Mouse (Mus musculus) forebrain, embryonic 15.5 days (tissue): ENCODE measurements at regions not wholly inside any gene's neighbourhood (a gene's known extent, or its start where the extent isn't known, plus 50 kb on each side); places are given as distances from the start of the nearest gene placed in this dataset.

ENCODE experiments used
- ATAC-seq: fragments of 200-750 bp; cut with Nextera tagmentation; replicated peaks from 2 replicates; pipeline ENCODE4 v1.8.0; 2017; ENCODE audit warnings: mild to moderate bottlenecking, moderate TSS enrichment, moderate library complexity
- H3K27ac ChIP-seq: fragments of 300-500 bp; sonication (generic); replicated peaks from 2 replicates; pipeline ENCODE4 v1.5.1; 2015; ENCODE audit warnings: mild to moderate bottlenecking, inconsistent platforms
- H3K27me3 ChIP-seq: fragments of 300-500 bp; sonication (generic); 2 replicates; pipeline ENCODE4 v1.6.1; 2015; ENCODE audit warnings: inconsistent platforms
- H3K36me3 ChIP-seq: fragments of 300-500 bp; sonication (generic); 2 replicates; pipeline ENCODE4 v1.6.1; 2015; ENCODE audit warnings: mild to moderate bottlenecking, inconsistent platforms
- H3K4me1 ChIP-seq: fragments of 300-500 bp; sonication (generic); 2 replicates; pipeline ENCODE4 v1.6.1; 2015; ENCODE audit warnings: inconsistent platforms
- H3K4me2 ChIP-seq: fragments of 300-500 bp; sonication (generic); replicated peaks from 2 replicates; pipeline ENCODE4 v1.6.1; 2015; ENCODE audit warnings: mild to moderate bottlenecking, inconsistent platforms
- H3K4me3 ChIP-seq: fragments of 300-500 bp; sonication (generic); 2 replicates; pipeline ENCODE4 v1.5.1; 2015; ENCODE audit warnings: mild to moderate bottlenecking, inconsistent platforms
- H3K9ac ChIP-seq: fragments of 300-500 bp; sonication (generic); replicated peaks from 2 replicates; pipeline ENCODE4 v1.6.1; 2015; ENCODE audit warnings: mild to moderate bottlenecking, inconsistent platforms
- H3K9me3 ChIP-seq: fragments of 300-500 bp; sonication (generic); 2 replicates; pipeline ENCODE4 v1.6.1; 2016; ENCODE audit warnings: inconsistent platforms
- WGBS: fragments of 180-500 bp; shearing (Covaris S2); methylation state at CpG from one replicate; pipeline ENCODE4 v1.1.7; 2015; ENCODE audit warnings: mixed read lengths; 5-methylcytosine and 5-hydroxymethylcytosine counted together

GRCm38 (mm10) chr11:24349967-24350643 is 272.2 kb downstream of the Bcl11a start:
- Histone ChIP-seq H3K27me3 (no peaks in the 10 kb centered on the region), H3K36me3 (no peaks in the 10 kb centered on the region), H3K9me3 (no peaks in the 10 kb centered on the region), H3K9ac (no peak overlapping the region), H3K27ac (no peak overlapping the region), H3K4me2 (no peak overlapping the region), H3K4me1 (peaks cover 15% of the 10 kb centered on the region), H3K4me3 (no peak overlapping the region)
- WGBS: 8% methylated on average over 10 of the region's 10 CpGs
- no peak for ATAC-seq

- Histone ChIP-seq H3K9ac (no peak overlapping the region), H3K4me3 (no peak overlapping the region), H3K27me3 (no peaks in the 10 kb centered on the region), H3K36me3 (no peaks in the 10 kb centered on the region), H3K27ac (no peak overlapping the region), H3K4me2 (no peak overlapping the region), H3K9me3 (no peaks in the 10 kb centered on the region), H3K4me1 (peaks cover 15% of the 10 kb centered on the region)
- ATAC-seq: no peak
- WGBS: 88% methylated on average over 4 of the region's 4 CpGs
Measured at GRCm38 (mm10) chr11:24350839-24351238, 273.0 kb downstream of the Bcl11a start.

- no peaks in the 10 kb centered on the region for H3K36me3 ChIP-seq
- H3K4me2 ChIP-seq: no peak overlapping the region
- no peaks in the 10 kb centered on the region for H3K27me3 ChIP-seq
- H3K9me3 ChIP-seq: no peaks in the 10 kb centered on the region
- peaks cover 10% of the 10 kb centered on the region for H3K4me1 ChIP-seq
- H3K27ac ChIP-seq: no peak overlapping the region
- no peak overlapping the region for H3K9ac ChIP-seq
- no peak overlapping the region for H3K4me3 ChIP-seq
- 92% methylated on average over 3 of the region's 3 CpGs for WGBS
- ATAC-seq: no peak
Measured at GRCm38 (mm10) chr11:24352071-24352470, 274.2 kb downstream of the Bcl11a start.

GRCm38 (mm10) chr11:24353056-24353455 is 275.2 kb downstream of the Bcl11a start:
- no peaks in the 10 kb centered on the region for H3K9me3 ChIP-seq
- H3K27ac ChIP-seq: no peak overlapping the region
- peaks cover 5% of the 10 kb centered on the region for H3K4me1 ChIP-seq
- ATAC-seq: no peak
- 88% methylated on average over 1 of the region's 1 CpGs for WGBS
- H3K36me3 ChIP-seq: no peaks in the 10 kb centered on the region
- H3K9ac ChIP-seq: no peak overlapping the region
- no peaks in the 10 kb centered on the region for H3K27me3 ChIP-seq
- no peak overlapping the region for H3K4me3 ChIP-seq
- H3K4me2 ChIP-seq: no peak overlapping the region

GRCm38 (mm10) chr11:24357388-24357787 is 279.5 kb downstream of the Bcl11a start:
- Histone ChIP-seq H3K27me3 (no peaks in the 10 kb centered on the region), H3K4me1 (peaks cover 7% of the 10 kb centered on the region), H3K27ac (no peak overlapping the region), H3K9me3 (no peaks in the 10 kb centered on the region), H3K9ac (no peak overlapping the region), H3K4me2 (no peak overlapping the region), H3K4me3 (no peak overlapping the region), H3K36me3 (no peaks in the 10 kb centered on the region)
- ATAC-seq: no peak
- 68% methylated on average over 1 of the region's 1 CpGs for WGBS

GRCm38 (mm10) chr11:24359086-24359485 is 281.2 kb downstream of the Bcl11a start:
- Histone ChIP-seq H3K27me3 (no peaks in the 10 kb centered on the region), H3K4me2 (no peak overlapping the region), H3K9ac (no peak overlapping the region), H3K4me1 (peaks cover 24% of the 10 kb centered on the region), H3K36me3 (no peaks in the 10 kb centered on the region), H3K27ac (no peak overlapping the region), H3K9me3 (no peaks in the 10 kb centered on the region), H3K4me3 (no peak overlapping the region)
- no peak for ATAC-seq

- Histone ChIP-seq H3K36me3 (no peaks in the 10 kb centered on the region), H3K4me3 (no peak overlapping the region), H3K27ac (peak overlapping the region; percentile 17; the same call in 1 of the 2 replicates), H3K9ac (no peak overlapping the region), H3K4me1 (peaks cover 26% of the 10 kb centered on the region), H3K4me2 (no peak overlapping the region), H3K27me3 (no peaks in the 10 kb centered on the region), H3K9me3 (no peaks in the 10 kb centered on the region)
- peak; percentile 60; the same call in 1 of the 2 replicates for ATAC-seq
- 47% methylated on average over 6 of the region's 6 CpGs for WGBS
Measured at GRCm38 (mm10) chr11:24361998-24362687, 284.3 kb downstream of the Bcl11a start.

GRCm38 (mm10) chr11:24362688-24363035 is 284.8 kb downstream of the Bcl11a start:
- no peaks in the 10 kb centered on the region for H3K36me3 ChIP-seq
- peaks cover 26% of the 10 kb centered on the region for H3K4me1 ChIP-seq
- no peak for ATAC-seq
- no peak overlapping the region for H3K4me3 ChIP-seq
- no peak overlapping the region for H3K27ac ChIP-seq
- H3K9me3 ChIP-seq: no peaks in the 10 kb centered on the region
- 50% methylated on average over 2 of the region's 2 CpGs for WGBS
- H3K27me3 ChIP-seq: no peaks in the 10 kb centered on the region
- H3K9ac ChIP-seq: no peak overlapping the region
- no peak overlapping the region for H3K4me2 ChIP-seq

- 52% methylated on average over 9 of the region's 9 CpGs for WGBS
- Histone ChIP-seq H3K4me2 (no peak overlapping the region), H3K36me3 (no peaks in the 10 kb centered on the region), H3K9me3 (no peaks in the 10 kb centered on the region), H3K27ac (no peak overlapping the region), H3K9ac (no peak overlapping the region), H3K4me3 (no peak overlapping the region), H3K27me3 (no peaks in the 10 kb centered on the region), H3K4me1 (peaks cover 26% of the 10 kb centered on the region)
- peak; percentile 84 for ATAC-seq
Measured at GRCm38 (mm10) chr11:24363418-24364364, 285.8 kb downstream of the Bcl11a start.

GRCm38 (mm10) chr11:24370198-24370860 is 292.5 kb downstream of the Bcl11a start:
- peak overlapping the region; percentile 93 for H3K27ac ChIP-seq
- peak overlapping the region; percentile 34 for H3K9ac ChIP-seq
- H3K4me2 ChIP-seq: peak overlapping the region; percentile 19
- peak; percentile 90 for ATAC-seq
- H3K4me3 ChIP-seq: peak overlapping the region; percentile 7; the same call in 1 of the 2 replicates
- no peaks in the 10 kb centered on the region for H3K36me3 ChIP-seq
- WGBS: 2% methylated on average over 15 of the region's 15 CpGs
- no peaks in the 10 kb centered on the region for H3K27me3 ChIP-seq
- H3K9me3 ChIP-seq: no peaks in the 10 kb centered on the region
- peaks cover 46% of the 10 kb centered on the region for H3K4me1 ChIP-seq

GRCm38 (mm10) chr11:24370861-24371686 is 293.2 kb downstream of the Bcl11a start:
- H3K4me1 ChIP-seq: peaks cover 46% of the 10 kb centered on the region
- H3K36me3 ChIP-seq: no peaks in the 10 kb centered on the region
- H3K27me3 ChIP-seq: no peaks in the 10 kb centered on the region
- ATAC-seq: peak; percentile 77
- peak overlapping the region; percentile 93 for H3K27ac ChIP-seq
- peak overlapping the region; percentile 34 for H3K9ac ChIP-seq
- H3K4me2 ChIP-seq: peak overlapping the region; percentile 19
- peak overlapping the region; percentile 7; the same call in 1 of the 2 replicates for H3K4me3 ChIP-seq
- H3K9me3 ChIP-seq: no peaks in the 10 kb centered on the region
- 10% methylated on average over 10 of the region's 10 CpGs for WGBS
